Mouse (Mus musculus): ENCODE results near the gene Mx1. TPM values are rescaled to one million over a fixed set of nuclear protein-coding genes. Genes with fewer than 3 reads are reported as not detected.

Gene Mx1
- polyA plus RNA-seq, 1 experiment, result not detected

- no peak for TF ChIP-seq POLR2A (IDR thresholded peaks at IDR 0.05; ENCODE audit: insufficient read depth, low read depth, low read length)
- no peak for TF ChIP-seq CTCF (IDR thresholded peaks at IDR 0.05; ENCODE audit: insufficient read depth, low read depth, low read length)
- no peak overlapping the region for H3K4me3 ChIP-seq (ENCODE audit: insufficient read depth, low read depth, low read length)
- 0 out of 2 replicates have a peak, but pooled peaks cover 2% of the 10 kb centered on the region for H3K4me1 ChIP-seq (ENCODE audit: control insufficient read depth, insufficient read depth, low read length)
- no peak overlapping the region for H3K27ac ChIP-seq (ENCODE audit: insufficient read depth, low read depth, low read length)
- WGBS, result 90% methylated on average over 3 of the region's 3 CpGs
Observed at GRCm38 (mm10) chr16:97498139-97498538, 35.4 kb upstream of the Mx1 start.

GRCm38 (mm10) chr16:97497682-97498081 lies 35.0 kb upstream of the Mx1 start:
- Histone ChIP-seq H3K4me3 (ENCODE audit: insufficient read depth, low read depth, low read length) (no peak overlapping the region), H3K27ac (ENCODE audit: insufficient read depth, low read depth, low read length) (no peak overlapping the region), H3K4me1 (ENCODE audit: control insufficient read depth, insufficient read depth, low read length) (0 out of 2 replicates have a peak, but pooled peaks cover 2% of the 10 kb centered on the region)
- 73% methylated on average over 5 of the region's 5 CpGs for WGBS
- no peak for TF ChIP-seq POLR2A (IDR thresholded peaks at IDR 0.05; ENCODE audit: insufficient read depth, low read depth, low read length)

- WGBS, result 51% methylated on average over 3 of the region's 3 CpGs
- no peak overlapping the region for H3K27ac ChIP-seq (ENCODE audit: insufficient read depth, low read depth, low read length)
- no peak overlapping the region for H3K4me3 ChIP-seq (ENCODE audit: insufficient read depth, low read depth, low read length)
- 0 out of 2 replicates have a peak, but pooled peaks cover 2% of the 10 kb centered on the region for H3K4me1 ChIP-seq (ENCODE audit: control insufficient read depth, insufficient read depth, low read length)
- TF ChIP-seq CTCF (IDR thresholded peaks at IDR 0.05; ENCODE audit: insufficient read depth, low read depth, low read length), result no peak
- no peak for TF ChIP-seq POLR2A (IDR thresholded peaks at IDR 0.05; ENCODE audit: insufficient read depth, low read depth, low read length)
Observed at GRCm38 (mm10) chr16:97496026-97496425, 33.3 kb upstream of the Mx1 start.

- Histone ChIP-seq H3K27ac (ENCODE audit: insufficient read depth, low read depth, low read length) (no peak overlapping the region), H3K4me3 (ENCODE audit: insufficient read depth, low read depth, low read length) (no peak overlapping the region), H3K4me1 (ENCODE audit: control insufficient read depth, insufficient read depth, low read length) (0 out of 2 replicates have a peak, but pooled peaks cover 2% of the 10 kb centered on the region)
- WGBS, result 84% methylated on average over 1 of the region's 1 CpGs
- TF ChIP-seq CTCF (IDR thresholded peaks at IDR 0.05; ENCODE audit: insufficient read depth, low read depth, low read length), result no peak
- no peak for TF ChIP-seq POLR2A (IDR thresholded peaks at IDR 0.05; ENCODE audit: insufficient read depth, low read depth, low read length)
Observed at GRCm38 (mm10) chr16:97492369-97492768, 29.7 kb upstream of the Mx1 start.

GRCm38 (mm10) chr16:97478655-97479054 lies 15.9 kb upstream of the Mx1 start:
- 67% methylated on average over 2 of the region's 2 CpGs for WGBS
- H3K4me3 ChIP-seq (ENCODE audit: insufficient read depth, low read depth, low read length), result no peak overlapping the region
- no peak overlapping the region for H3K27ac ChIP-seq (ENCODE audit: insufficient read depth, low read depth, low read length)
- H3K4me1 ChIP-seq (ENCODE audit: control insufficient read depth, insufficient read depth, low read length), result no peaks in the 10 kb centered on the region
- no peak for TF ChIP-seq POLR2A (IDR thresholded peaks at IDR 0.05; ENCODE audit: insufficient read depth, low read depth, low read length)
- TF ChIP-seq CTCF (IDR thresholded peaks at IDR 0.05; ENCODE audit: insufficient read depth, low read depth, low read length), result no peak

- no peak overlapping the region for H3K4me3 ChIP-seq (ENCODE audit: insufficient read depth, low read depth, low read length)
- WGBS, result 95% methylated on average over 1 of the region's 1 CpGs
- TF ChIP-seq CTCF (IDR thresholded peaks at IDR 0.05; ENCODE audit: insufficient read depth, low read depth, low read length), result no peak
- no peak for TF ChIP-seq POLR2A (IDR thresholded peaks at IDR 0.05; ENCODE audit: insufficient read depth, low read depth, low read length)
- no peak overlapping the region for H3K27ac ChIP-seq (ENCODE audit: insufficient read depth, low read depth, low read length)
- H3K4me1 ChIP-seq (ENCODE audit: control insufficient read depth, insufficient read depth, low read length), result no peaks in the 10 kb centered on the region
Observed at GRCm38 (mm10) chr16:97476524-97476923, 13.8 kb upstream of the Mx1 start.

- TF ChIP-seq CTCF (IDR thresholded peaks at IDR 0.05; ENCODE audit: insufficient read depth, low read depth, low read length), result no peak
- TF ChIP-seq POLR2A (IDR thresholded peaks at IDR 0.05; ENCODE audit: insufficient read depth, low read depth, low read length), result no peak
- no peak overlapping the region for H3K4me3 ChIP-seq (ENCODE audit: insufficient read depth, low read depth, low read length)
- WGBS, result 78% methylated on average over 3 of the region's 3 CpGs
- H3K4me1 ChIP-seq (ENCODE audit: control insufficient read depth, insufficient read depth, low read length), result no peaks in the 10 kb centered on the region
- H3K27ac ChIP-seq (ENCODE audit: insufficient read depth, low read depth, low read length), result no peak overlapping the region
Observed at GRCm38 (mm10) chr16:97475581-97475980, 12.9 kb upstream of the Mx1 start.

GRCm38 (mm10) chr16:97474671-97475070 lies 12.0 kb upstream of the Mx1 start:
- no peak overlapping the region for H3K27ac ChIP-seq (ENCODE audit: insufficient read depth, low read depth, low read length)
- H3K4me1 ChIP-seq (ENCODE audit: control insufficient read depth, insufficient read depth, low read length), result no peaks in the 10 kb centered on the region
- WGBS, result 88% methylated on average over 2 of the region's 2 CpGs
- TF ChIP-seq POLR2A (IDR thresholded peaks at IDR 0.05; ENCODE audit: insufficient read depth, low read depth, low read length) (no peak), CTCF (IDR thresholded peaks at IDR 0.05; ENCODE audit: insufficient read depth, low read depth, low read length) (no peak)
- H3K4me3 ChIP-seq (ENCODE audit: insufficient read depth, low read depth, low read length), result no peak overlapping the region

GRCm38 (mm10) chr16:97467993-97468791 lies 5.5 kb upstream of the Mx1 start:
- WGBS, result 94% methylated on average over 4 of the region's 4 CpGs
- no peak overlapping the region for H3K4me3 ChIP-seq (ENCODE audit: insufficient read depth, low read depth, low read length)
- no peak overlapping the region for H3K27ac ChIP-seq (ENCODE audit: insufficient read depth, low read depth, low read length)
- peaks cover 3% of the 10 kb centered on the region for H3K4me1 ChIP-seq (ENCODE audit: control insufficient read depth, insufficient read depth, low read length)
- TF ChIP-seq CTCF (IDR thresholded peaks at IDR 0.05; ENCODE audit: insufficient read depth, low read depth, low read length), result no peak

Measured in olfactory bulb, adult 2 months (tissue).